Mouse (Mus musculus) cerebellum, postnatal 10 days (tissue): ENCODE results near the gene Pik3ip1.
A peak's percentile ranks its signal among the peaks of the same experiment; 100 is the strongest.

Experiments
- DNase-seq, 2 experiments: peaks; one replicate each; pipeline ENCODE4 v3.0.0; 2021; ENCODE audit warnings: mixed read lengths in 2 of 2

Pik3ip1 gene

GRCm38 (mm10) chr11:3302792-3303191 lies 27.4 kb upstream of the Pik3ip1 start:
- DNase-seq: peak in 1 of 2 experiments; percentile 34

DNA sequence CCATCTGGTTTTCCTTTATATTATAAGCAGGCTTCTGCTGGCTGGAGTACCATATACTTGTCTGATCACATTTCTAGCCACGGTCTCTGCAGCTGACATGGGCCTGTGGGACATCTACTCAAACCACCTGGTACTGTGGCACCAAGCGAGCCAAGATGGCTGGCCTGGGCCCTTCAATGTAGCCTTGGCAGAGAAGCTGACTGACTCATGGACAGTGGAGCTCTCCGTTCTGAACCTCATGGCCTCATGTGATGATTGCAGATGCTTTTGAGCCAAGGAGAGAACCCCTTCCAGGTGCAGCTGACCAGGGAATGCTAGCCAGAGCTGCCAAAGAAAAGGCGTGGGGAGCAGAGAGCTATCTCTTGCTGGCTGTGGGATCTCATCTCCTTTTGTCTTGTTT lies 24.4 kb upstream of the Pik3ip1 start:
- DNase-seq: no peak

GRCm38 (mm10) chr11:3307875-3308274 lies 22.3 kb upstream of the Pik3ip1 start:
- no peak for DNase-seq

DNA sequence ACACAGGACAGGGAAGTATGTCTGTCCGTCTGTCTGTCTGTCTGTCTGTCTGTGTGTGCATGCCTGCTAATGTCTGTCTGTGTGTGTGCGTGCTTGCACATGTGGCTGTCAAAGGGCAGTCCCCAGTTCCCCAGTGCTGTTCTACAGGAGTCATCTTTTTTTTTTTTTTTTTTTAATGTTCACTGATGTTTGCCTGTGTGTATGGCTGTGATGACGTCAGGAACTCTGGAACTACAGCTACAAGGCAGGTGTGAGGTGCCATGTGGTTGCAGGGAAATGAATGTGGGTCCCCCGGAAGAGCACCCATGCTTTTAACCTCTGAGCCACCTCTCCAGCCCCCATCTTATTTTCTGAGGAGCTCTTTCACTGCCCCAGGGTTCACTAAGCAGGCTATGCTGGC lies 20.3 kb upstream of the Pik3ip1 start:
- DNase-seq: no peak

DNA sequence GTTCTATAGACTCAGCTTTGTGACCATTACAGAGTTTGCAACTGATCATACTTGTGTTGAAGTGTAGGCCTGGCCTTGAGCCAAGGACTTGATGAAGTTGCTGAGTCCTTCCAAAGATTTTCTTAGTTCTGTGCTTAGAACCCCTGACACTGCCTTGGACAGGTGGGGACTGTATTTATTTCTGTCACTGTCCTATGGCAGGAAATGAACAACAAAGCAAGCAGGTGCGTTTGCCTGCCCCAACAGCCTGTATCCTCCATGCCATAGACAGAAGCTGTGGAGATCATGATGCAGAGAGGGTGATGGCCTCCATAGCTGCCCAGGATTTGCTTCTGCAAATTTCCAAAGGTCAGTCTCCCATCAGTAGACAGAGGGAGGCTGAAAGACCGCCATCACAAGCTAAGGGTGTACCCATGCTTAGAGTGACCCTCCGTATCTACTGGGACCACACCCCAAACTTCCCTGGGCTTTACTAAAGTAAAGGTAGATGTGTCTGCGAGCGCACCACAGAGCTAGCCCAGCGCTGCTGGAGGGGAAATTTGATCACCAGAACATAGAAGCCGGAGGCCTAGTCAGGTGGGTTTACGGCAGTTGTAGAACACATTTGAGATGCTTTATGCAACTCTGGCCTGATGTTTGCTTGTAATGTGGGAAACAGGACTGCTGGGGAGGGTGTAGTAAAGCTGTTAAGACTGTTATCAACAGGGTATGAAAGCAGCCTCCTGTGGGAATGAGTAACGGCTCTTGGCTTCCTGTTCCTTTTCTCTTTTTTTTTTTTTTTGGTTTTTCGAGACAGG lies 19.2 kb upstream of the Pik3ip1 start:
- DNase-seq: no peak

GRCm38 (mm10) chr11:3311586-3312347 lies 18.4 kb upstream of the Pik3ip1 start:
- DNase-seq: no peak

DNA sequence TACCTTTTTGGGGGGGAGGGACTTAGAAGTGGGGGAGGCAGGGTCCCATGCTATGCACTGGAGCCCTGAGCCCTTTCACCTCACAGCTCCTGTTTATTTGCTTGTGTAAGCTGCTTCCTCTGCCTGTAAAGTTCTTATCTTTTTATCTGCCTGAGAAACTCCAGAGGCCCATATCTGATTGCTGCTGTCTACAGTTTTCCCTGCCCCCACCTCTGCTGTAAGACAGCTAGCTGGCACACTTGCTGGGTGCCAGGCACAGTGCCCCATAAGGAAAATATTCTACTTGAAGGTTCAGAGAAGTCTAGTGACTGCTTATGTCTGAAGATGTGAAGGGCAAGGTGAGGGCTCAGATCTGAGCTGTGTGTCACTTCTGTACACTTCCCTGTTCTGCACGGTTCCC lies 16.9 kb upstream of the Pik3ip1 start:
- DNase-seq: no peak

DNA sequence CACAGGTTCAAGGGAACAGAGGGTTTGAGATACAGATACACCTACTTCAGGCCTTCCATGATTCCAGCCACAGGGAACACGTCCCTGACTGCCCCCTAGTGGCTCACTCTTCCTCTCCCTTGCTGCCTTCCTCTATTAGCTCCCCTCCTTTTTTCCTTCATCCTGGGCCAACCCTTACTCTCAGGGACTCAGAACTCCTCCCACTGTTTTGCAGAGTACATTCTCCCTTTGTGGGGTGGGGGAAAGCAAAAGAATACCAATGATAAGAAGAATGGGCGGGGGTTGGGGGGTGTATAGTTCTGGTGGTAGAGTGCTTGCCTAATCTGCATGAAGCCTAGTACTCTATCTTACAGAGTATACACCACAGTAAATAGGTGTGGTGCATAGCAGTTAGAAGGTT lies 16.1 kb upstream of the Pik3ip1 start:
- peak; percentile 85 to 89 for DNase-seq

GRCm38 (mm10) chr11:3318286-3318685 lies 11.9 kb upstream of the Pik3ip1 start:
- DNase-seq: no peak

DNA sequence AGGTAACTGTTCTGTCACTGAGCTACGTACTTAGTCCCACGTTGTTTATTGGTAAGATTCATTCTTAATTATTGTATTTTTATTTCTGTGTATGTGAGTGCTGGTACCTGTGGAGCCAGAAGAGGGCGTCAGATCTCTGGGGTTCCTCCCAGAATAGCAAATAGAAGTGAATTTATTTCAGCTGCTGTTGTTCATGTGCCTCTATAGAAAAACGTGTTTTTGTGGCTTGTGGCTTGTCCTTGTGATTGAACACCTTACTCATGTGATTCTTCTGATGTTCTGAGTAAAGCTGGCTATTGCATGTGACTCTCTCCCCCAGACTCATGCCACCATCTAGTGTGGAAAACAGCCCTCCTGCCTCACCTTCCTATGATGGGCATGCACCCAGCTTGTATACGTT lies 1.9 kb upstream of the Pik3ip1 start:
- DNase-seq: no peak

DNA sequence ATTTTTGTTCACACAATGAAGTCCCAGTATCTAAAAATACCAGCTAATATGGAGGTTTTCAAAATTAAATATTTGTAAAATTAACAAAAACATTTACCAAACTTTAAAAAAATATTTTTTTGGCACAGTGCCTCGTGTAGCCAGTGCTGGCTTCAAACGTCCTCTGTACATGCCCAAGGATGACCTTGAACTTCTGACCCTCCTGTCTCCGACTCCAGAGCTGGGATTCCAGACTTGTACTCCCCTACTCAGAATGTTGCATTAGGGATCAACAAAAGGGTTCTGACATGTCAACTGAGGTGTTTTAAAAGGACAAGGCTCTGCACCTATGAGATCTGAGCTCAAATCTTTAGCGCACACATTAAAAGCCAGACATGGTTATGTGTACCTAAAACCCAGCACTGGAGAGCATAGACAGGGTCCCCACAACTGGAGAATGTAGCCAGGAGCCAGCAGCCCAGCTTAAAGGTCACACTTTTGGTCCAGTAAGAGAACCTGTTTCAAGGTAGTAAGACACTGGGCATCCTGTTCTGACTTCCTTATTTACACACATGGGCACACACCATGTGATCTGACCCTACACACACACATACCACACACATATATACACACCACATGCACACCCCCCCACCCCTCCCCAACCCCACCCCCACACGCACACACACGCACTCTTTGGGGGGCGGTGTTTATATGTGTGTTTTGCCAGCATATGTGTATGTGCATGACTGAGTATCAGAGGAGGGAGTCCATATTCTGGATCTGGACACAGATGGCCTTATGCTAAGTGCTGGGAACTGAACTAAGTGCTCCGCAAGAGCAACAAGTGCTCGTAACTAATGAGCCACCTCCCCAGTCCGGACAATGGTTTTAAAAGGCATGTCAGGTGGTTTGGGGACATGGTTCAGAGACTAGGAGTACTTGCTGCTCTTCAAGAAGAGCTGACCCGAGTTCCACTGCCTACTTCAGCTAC lies 1.1 kb upstream of the Pik3ip1 start:
- no peak for DNase-seq

- peak; percentile 96 to 97 for DNase-seq
These were observed 365 bp downstream of the Pik3ip1 start for GRCm38 (mm10) chr11:3330566-3330965.

- DNase-seq: peak; percentile 23 to 57
These were observed 970 bp downstream of the Pik3ip1 start for GRCm38 (mm10) chr11:3330991-3331750.

DNA sequence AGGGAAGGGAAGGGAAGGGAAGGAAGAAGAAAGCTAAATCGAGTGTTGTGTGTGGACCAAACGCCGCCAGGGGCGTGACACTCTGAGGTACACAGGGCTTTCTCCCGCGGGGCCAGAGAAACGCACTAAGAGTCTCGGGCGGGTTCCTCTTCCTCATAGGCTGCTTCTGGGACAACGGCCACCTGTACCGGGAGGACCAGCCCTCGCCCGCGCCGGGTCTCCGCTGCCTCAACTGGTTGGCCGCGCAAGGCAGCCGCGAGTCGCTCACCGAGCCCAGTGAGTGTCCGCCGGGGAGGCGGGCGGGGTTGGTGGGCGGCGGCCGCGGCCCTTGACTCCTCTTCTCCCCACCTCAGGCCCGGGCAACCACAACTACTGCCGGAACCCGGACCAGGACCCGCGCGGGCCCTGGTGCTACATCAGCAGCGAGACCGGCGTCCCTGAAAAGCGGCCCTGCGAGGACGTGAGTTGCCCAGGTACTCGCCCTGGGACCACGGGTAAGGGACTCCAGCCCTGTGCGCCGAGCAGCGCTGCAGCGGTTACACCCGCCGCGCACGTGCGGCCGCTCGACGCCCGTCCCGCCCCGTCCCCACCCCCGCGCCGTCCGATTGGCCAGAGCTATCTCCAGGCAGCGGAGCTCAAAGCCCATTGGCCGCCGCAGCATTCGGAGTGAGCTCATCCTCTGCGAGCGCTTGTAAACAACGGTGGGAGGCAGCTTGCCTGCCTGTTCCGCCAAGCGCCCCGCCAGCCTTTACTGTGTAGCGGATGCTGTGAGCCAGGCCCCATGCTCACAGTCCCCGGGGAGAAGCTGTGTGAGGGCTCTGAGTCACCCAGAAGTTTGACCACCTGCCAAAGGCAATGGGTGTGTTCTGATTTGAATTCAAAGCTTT lies 1.8 kb downstream of the Pik3ip1 start:
- peak; percentile 96 to 97 for DNase-seq

DNA sequence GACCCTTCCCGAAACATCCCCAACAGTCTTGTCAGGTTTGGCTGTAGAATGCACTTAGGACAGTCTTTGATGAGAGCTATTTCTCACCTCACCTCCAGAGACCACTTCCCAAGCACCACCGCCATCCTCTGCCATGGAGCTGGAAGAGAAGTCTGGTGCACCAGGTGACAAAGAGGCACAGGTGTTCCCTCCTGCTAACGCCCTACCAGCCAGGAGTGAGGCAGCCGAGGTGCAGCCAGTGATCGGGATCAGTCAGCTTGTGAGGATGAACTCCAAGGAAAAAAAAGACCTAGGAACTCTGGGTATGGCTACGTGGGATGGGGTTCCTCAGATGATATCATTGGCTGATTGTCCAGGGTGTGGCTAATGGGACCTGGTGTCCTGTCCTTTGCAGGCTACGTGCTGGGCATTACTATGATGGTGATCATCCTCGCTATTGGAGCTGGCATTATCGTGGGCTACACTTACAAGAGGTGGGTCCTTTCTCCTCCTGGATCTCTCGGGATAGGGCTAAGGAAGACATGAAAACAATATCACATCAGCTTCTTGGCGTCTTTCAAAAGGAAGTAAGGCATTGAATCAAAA lies 3.0 kb downstream of the Pik3ip1 start:
- no peak for DNase-seq

- DNase-seq: no peak
These were observed 4.0 kb downstream of the Pik3ip1 start for GRCm38 (mm10) chr11:3334141-3334710.

- no peak for DNase-seq
These were observed 4.6 kb downstream of the Pik3ip1 start for GRCm38 (mm10) chr11:3334711-3335316.

GRCm38 (mm10) chr11:3335651-3336216 lies 5.5 kb downstream of the Pik3ip1 start:
- peak; percentile 88 to 91 for DNase-seq

GRCm38 (mm10) chr11:3336602-3337001 lies 6.4 kb downstream of the Pik3ip1 start:
- no peak for DNase-seq
